Mouse (Mus musculus) C2C12 (cell line): Measurements from ENCODE around the gene Ccser2. TPM values are rescaled to one million over a fixed set of nuclear protein-coding genes. Genes with fewer than 3 reads are reported as not detected.

Source experiments
- H3K27me3 ChIP-seq: one replicate; pipeline ENCODE4 v1.6.1; 2011; ENCODE audit not compliant: control insufficient read depth, insufficient read depth, insufficient read length
- H3K36me3 ChIP-seq: one replicate; pipeline ENCODE4 v1.6.1; 2011; ENCODE audit not compliant: control insufficient read depth, insufficient read depth
- H3K4me3 ChIP-seq: one replicate; pipeline ENCODE4 v1.5.1; 2011; ENCODE audit warnings: mild to moderate bottlenecking, control low read depth; ENCODE audit not compliant: poor library complexity, insufficient read depth, severe bottlenecking
- H3K79me2 ChIP-seq: one replicate; pipeline ENCODE4 v1.6.1; 2011; ENCODE audit not compliant: control insufficient read depth, insufficient read depth
- H3K79me3 ChIP-seq: one replicate; pipeline ENCODE4 v1.6.1; 2011; ENCODE audit warnings: low read depth, control low read depth
- H3ac ChIP-seq: one replicate; pipeline ENCODE3; 2011; ENCODE audit warnings: low read depth; ENCODE audit not compliant: control insufficient read depth, insufficient read length
- CEBPB ChIP-seq: IDR thresholded peaks from one replicate; pipeline ENCODE4 v1.6.1; 2011; ENCODE audit warnings: low read depth, mild to moderate bottlenecking, control low read depth, moderate library complexity
- CTCF ChIP-seq: IDR thresholded peaks from one replicate; pipeline ENCODE4 v1.5.1; 2011; ENCODE audit not compliant: control insufficient read depth, insufficient read depth, insufficient read length
- FOSL1 ChIP-seq: IDR thresholded peaks from one replicate; pipeline ENCODE4 v1.8.0; 2011; ENCODE audit warnings: mild to moderate bottlenecking, low read length; ENCODE audit not compliant: poor library complexity, insufficient read depth, severe bottlenecking
- MAX ChIP-seq: IDR thresholded peaks from one replicate; pipeline ENCODE4 v1.6.1; 2011; ENCODE audit warnings: mild to moderate bottlenecking, control low read depth
- MYOD1 ChIP-seq: IDR thresholded peaks from one replicate; pipeline ENCODE4 v1.6.1; 2011; ENCODE audit warnings: low read depth; ENCODE audit not compliant: control insufficient read depth, insufficient read length
- MYOG ChIP-seq: IDR thresholded peaks from one replicate; pipeline ENCODE4 v1.6.1; 2011; ENCODE audit not compliant: control insufficient read depth, insufficient read length; ENCODE audit errors: extremely low read depth
- USF1 ChIP-seq: IDR thresholded peaks from one replicate; pipeline ENCODE4 v1.6.1; 2011; ENCODE audit warnings: low read depth, mild to moderate bottlenecking, control low read depth, moderate library complexity
- polyA plus RNA-seq: library from polyadenylated mRNA; unstranded; fragments of >200 nt; fragmentation: generic; extraction: Trizol; gene quantifications from one replicate; pipeline ENCODE4 v1.2.1, GENCODE M21; 2012; ENCODE audit warnings: missing spikeins

The Ccser2 gene
- polyA plus RNA-seq, 1 experiment = 7.4 TPM

DNA sequence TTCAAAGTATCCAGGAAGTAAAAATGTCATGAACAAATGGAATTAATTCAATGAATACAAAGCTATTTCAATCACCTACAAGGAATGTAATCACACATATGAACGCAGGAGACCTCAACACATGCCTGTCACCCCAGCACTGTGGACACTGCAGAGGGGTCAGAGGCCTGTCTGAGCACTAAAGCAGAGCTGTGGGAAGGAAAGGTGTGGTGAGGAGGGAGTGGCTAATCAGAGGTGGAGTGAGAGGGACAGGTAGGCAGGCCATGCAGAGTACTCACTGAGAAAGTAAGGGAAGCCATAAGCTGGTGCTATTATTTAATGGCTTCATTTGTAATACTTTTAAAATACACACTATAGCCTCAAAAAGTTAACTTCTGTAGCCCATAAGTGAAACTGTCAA lies 64.4 kb downstream of the Ccser2 start:
- TF ChIP-seq CTCF (no peak), MYOG (no peak), MYOD1 (no peak), MAX (no peak), FOSL1 (no peak), USF1 (no peak), CEBPB (no peak)
- H3K4me3 ChIP-seq = no peak overlapping the region
- no peaks in the 10 kb centered on the region for H3K79me2 ChIP-seq
- H3ac ChIP-seq = no peak overlapping the region
- no peaks in the 10 kb centered on the region for H3K27me3 ChIP-seq
- peaks cover 6% of the 10 kb centered on the region for H3K36me3 ChIP-seq
- no peaks in the 10 kb centered on the region for H3K79me3 ChIP-seq

DNA sequence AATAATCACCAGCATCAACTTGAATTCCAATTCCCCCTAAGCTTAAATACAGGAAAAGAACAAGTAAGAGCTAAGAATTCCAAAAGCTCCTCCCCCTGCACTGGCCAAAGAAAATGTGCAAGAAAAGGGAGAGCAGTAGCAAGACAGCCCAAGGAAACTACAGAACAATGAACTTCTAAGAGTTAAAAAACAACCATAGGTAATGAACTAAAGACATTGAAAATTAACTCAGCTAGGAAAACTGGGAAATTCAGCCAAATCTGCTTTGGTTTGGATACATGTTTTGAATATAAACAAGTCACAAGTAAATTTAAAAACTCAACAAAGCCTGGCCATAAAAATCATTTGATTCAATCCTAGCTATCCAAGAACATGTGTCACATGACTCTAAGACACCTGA lies 67.7 kb downstream of the Ccser2 start:
- no peaks in the 10 kb centered on the region for H3K27me3 ChIP-seq
- TF ChIP-seq MYOD1 (no peak), MAX (no peak), CTCF (no peak)
- H3K79me3 ChIP-seq = no peaks in the 10 kb centered on the region
- no peaks in the 10 kb centered on the region for H3K79me2 ChIP-seq
- H3K36me3 ChIP-seq = peaks cover 19% of the 10 kb centered on the region
- H3ac ChIP-seq = no peak overlapping the region
- H3K4me3 ChIP-seq = no peak overlapping the region

DNA sequence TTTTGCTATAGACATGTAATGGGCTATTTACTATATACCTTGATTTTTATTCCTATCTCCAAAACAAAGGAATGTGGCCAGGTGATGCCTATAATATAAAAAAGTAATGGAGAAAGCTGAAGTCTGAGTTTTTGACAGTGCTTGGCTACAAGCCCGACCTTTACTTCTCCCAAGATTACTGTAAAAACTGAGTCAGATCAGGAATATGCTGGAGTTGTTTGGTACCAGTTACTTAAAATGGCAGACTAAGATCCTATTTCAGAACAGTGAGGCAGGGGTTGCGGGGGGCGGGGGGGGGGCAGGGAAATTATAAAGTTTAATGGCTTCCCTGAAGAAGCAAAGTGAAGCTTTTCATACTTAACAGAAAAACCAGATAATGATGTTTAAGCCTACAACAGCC lies 73.9 kb downstream of the Ccser2 start:
- H3K4me3 ChIP-seq = no peak overlapping the region
- H3K79me2 ChIP-seq = no peaks in the 10 kb centered on the region
- no peak overlapping the region for H3ac ChIP-seq
- no peaks in the 10 kb centered on the region for H3K79me3 ChIP-seq
- peaks cover 21% of the 10 kb centered on the region for H3K36me3 ChIP-seq
- no peak for TF ChIP-seq MYOG
- TF ChIP-seq MAX = no peak
- no peak for TF ChIP-seq USF1
- TF ChIP-seq MYOD1 = no peak
- TF ChIP-seq CTCF = no peak
- no peak for TF ChIP-seq CEBPB
- no peak for TF ChIP-seq FOSL1
- no peaks in the 10 kb centered on the region for H3K27me3 ChIP-seq

GRCm38 (mm10) chr14:36892762-36893358 lies 75.7 kb downstream of the Ccser2 start:
- no peaks in the 10 kb centered on the region for H3K79me3 ChIP-seq
- H3K36me3 ChIP-seq = peaks cover 16% of the 10 kb centered on the region
- H3K27me3 ChIP-seq = no peaks in the 10 kb centered on the region
- H3K79me2 ChIP-seq = no peaks in the 10 kb centered on the region
- H3ac ChIP-seq = no peak overlapping the region
- no peak for TF ChIP-seq MAX
- no peak for TF ChIP-seq FOSL1
- no peak for TF ChIP-seq CTCF
- TF ChIP-seq MYOD1 = no peak
- TF ChIP-seq USF1 = no peak
- no peak for TF ChIP-seq MYOG
- no peak for TF ChIP-seq CEBPB
- no peak overlapping the region for H3K4me3 ChIP-seq

GRCm38 (mm10) chr14:36890130-36890529 lies 78.4 kb downstream of the Ccser2 start:
- Histone ChIP-seq H3ac (no peak overlapping the region), H3K36me3 (peaks cover 2% of the 10 kb centered on the region), H3K27me3 (no peaks in the 10 kb centered on the region), H3K79me2 (no peaks in the 10 kb centered on the region), H3K79me3 (no peaks in the 10 kb centered on the region), H3K4me3 (no peak overlapping the region)
- TF ChIP-seq MYOG = no peak
- TF ChIP-seq FOSL1 = no peak
- no peak for TF ChIP-seq CEBPB
- no peak for TF ChIP-seq USF1
- TF ChIP-seq MAX = no peak
- no peak for TF ChIP-seq MYOD1
- TF ChIP-seq CTCF = no peak

GRCm38 (mm10) chr14:36885680-36886079 lies 82.9 kb downstream of the Ccser2 start:
- peaks cover 9% of the 10 kb centered on the region for H3K36me3 ChIP-seq
- H3K27me3 ChIP-seq = no peaks in the 10 kb centered on the region
- no peak overlapping the region for H3ac ChIP-seq
- H3K79me3 ChIP-seq = no peaks in the 10 kb centered on the region
- no peaks in the 10 kb centered on the region for H3K79me2 ChIP-seq
- H3K4me3 ChIP-seq = no peak overlapping the region
- TF ChIP-seq FOSL1 (no peak), MYOG (no peak), CEBPB (no peak), USF1 (no peak), MYOD1 (no peak), CTCF (no peak), MAX (no peak)
